Mouse (Mus musculus): Measurements from ENCODE around the gene Olfr30.
"Not testable (repeated sequence)": the region's sequence is repeated elsewhere in the genome, so short reads cannot be mapped to it uniquely, and the experiment has no call there.

Olfr30 gene

GRCm38 (mm10) chr11:58462170-58462569 is at the start of gene Olfr30:
Gene Olfr30 (minus strand): TSS chr11:58462270.
- DNase-seq (ENCODE audit: low read depth in 2 of 2, low spot score in 2 of 2) = no peak

- DNase-seq (ENCODE audit: low read depth in 2 of 2, low spot score in 2 of 2) = not testable (repeated sequence)
Observed at GRCm38 (mm10) chr11:58509058-58509457, 47.0 kb upstream of the Olfr30 start.

GRCm38 (mm10) chr11:58502472-58502871 is 40.4 kb upstream of the Olfr30 start, which contains the start of gene Olfr331:
Gene Olfr331 (minus strand): TSS chr11:58502572.
- not testable (repeated sequence) for DNase-seq (ENCODE audit: low read depth in 2 of 2, low spot score in 2 of 2)

GRCm38 (mm10) chr11:58499290-58499689 is 37.2 kb upstream of the Olfr30 start:
- DNase-seq (ENCODE audit: low read depth in 2 of 2, low spot score in 2 of 2) = no peak

GRCm38 (mm10) chr11:58498761-58499160 is 36.7 kb upstream of the Olfr30 start:
- DNase-seq (ENCODE audit: low read depth in 2 of 2, low spot score in 2 of 2) = no peak

- DNase-seq (ENCODE audit: low read depth in 2 of 2, low spot score in 2 of 2) = no peak
Observed at GRCm38 (mm10) chr11:58492455-58492854, 30.4 kb upstream of the Olfr30 start, which contains the start of gene Olfr332. Gene Olfr332 (minus strand): TSS chr11:58492555.

GRCm38 (mm10) chr11:58453592-58453991 is 8.5 kb downstream of the Olfr30 start:
- no peak for DNase-seq (ENCODE audit: low read depth in 2 of 2, low spot score in 2 of 2)

GRCm38 (mm10) chr11:58452759-58453158 is 9.3 kb downstream of the Olfr30 start, which contains the start of gene Lypd9:
Gene Lypd9 (minus strand): TSS chr11:58452923.
- no peak for DNase-seq (ENCODE audit: low read depth in 2 of 2, low spot score in 2 of 2)

GRCm38 (mm10) chr11:58437866-58438265 is 24.2 kb downstream of the Olfr30 start:
- DNase-seq (ENCODE audit: low read depth in 2 of 2, low spot score in 2 of 2) = no peak

GRCm38 (mm10) chr11:58432259-58432658 is 29.8 kb downstream of the Olfr30 start, which contains the start of gene Gm12253:
Gene Gm12253 (plus strand): TSS chr11:58432559.
- no peak for DNase-seq (ENCODE audit: low read depth in 2 of 2, low spot score in 2 of 2)

- no peak for DNase-seq (ENCODE audit: low read depth in 2 of 2, low spot score in 2 of 2)
Observed at GRCm38 (mm10) chr11:58420815-58421214, 41.3 kb downstream of the Olfr30 start, which contains the start of gene 1810065E05Rik. Gene 1810065E05Rik (plus strand): TSS chr11:58421111.

GRCm38 (mm10) chr11:58418336-58418735 is 43.7 kb downstream of the Olfr30 start:
- DNase-seq (ENCODE audit: low read depth in 2 of 2, low spot score in 2 of 2) = no peak

- no peak for DNase-seq (ENCODE audit: low read depth in 2 of 2, low spot score in 2 of 2)
Observed at GRCm38 (mm10) chr11:58408066-58408465, 54.0 kb downstream of the Olfr30 start.
